Mouse (Mus musculus) intestine, postnatal 0 days (tissue): Measurements from ENCODE around the gene Fam168b. TPM values are rescaled to one million over a fixed set of nuclear protein-coding genes. Genes with fewer than 3 reads are reported as not detected.

Experiments used
- ATAC-seq: fragments of 200-750 bp; cut with Nextera tagmentation; 2 replicates; pipeline ENCODE4 v1.8.0; 2017; ENCODE audit warnings: mild to moderate bottlenecking, moderate TSS enrichment, moderate library complexity
- H3K27ac ChIP-seq: fragments of 300-500 bp; sonication (generic); 2 replicates; pipeline ENCODE4 v1.5.1; 2014; ENCODE audit warnings: mild to moderate bottlenecking, low read depth, low read length, moderate library complexity
- H3K27me3 ChIP-seq: fragments of 300-500 bp; sonication (generic); replicated peaks from 2 replicates; pipeline ENCODE4 v1.6.1; 2014; ENCODE audit warnings: low read length, mixed read lengths; ENCODE audit not compliant: control insufficient read depth, insufficient read depth
- H3K36me3 ChIP-seq: fragments of 300-500 bp; sonication (generic); 2 replicates; pipeline ENCODE4 v1.6.1; 2014; ENCODE audit warnings: mild to moderate bottlenecking, moderate library complexity; ENCODE audit not compliant: control insufficient read depth, insufficient read depth
- H3K4me1 ChIP-seq: fragments of 300-500 bp; sonication (generic); replicated peaks from 2 replicates; pipeline ENCODE4 v1.6.1; 2014; ENCODE audit warnings: antibody characterized with exemption, low read length, mixed read lengths; ENCODE audit not compliant: control insufficient read depth, insufficient read depth
- H3K4me2 ChIP-seq: fragments of 300-500 bp; sonication (generic); replicated peaks from 2 replicates; pipeline ENCODE4 v1.6.1; 2014; ENCODE audit warnings: low read depth, mild to moderate bottlenecking, moderate library complexity
- H3K4me3 ChIP-seq: fragments of 300-500 bp; sonication (generic); 2 replicates; pipeline ENCODE4 v1.5.1; 2014; ENCODE audit warnings: low read depth, low read length
- H3K9ac ChIP-seq: fragments of 300-500 bp; sonication (generic); 2 replicates; pipeline ENCODE4 v1.6.1; 2014; ENCODE audit warnings: mild to moderate bottlenecking, low read depth, low read length
- H3K9me3 ChIP-seq: fragments of 300-500 bp; sonication (generic); 2 replicates; pipeline ENCODE4 v1.6.1; 2016; ENCODE audit warnings: mixed run types; ENCODE audit not compliant: control insufficient read depth
- CTCF ChIP-seq: sonication (generic); IDR thresholded peaks from 2 replicates; pipeline ENCODE4 v1.5.1; 2016; ENCODE audit warnings: low read depth, mild to moderate bottlenecking, control low read depth, antibody characterized with exemption, moderate library complexity
- WGBS: fragments of 180-500 bp; shearing (Covaris S2); extraction: QIAGEN DNeasy Blood & Tissue Kit; methylation state at CpG from one replicate; pipeline ENCODE4 v1.1.7; 2014; 5-methylcytosine and 5-hydroxymethylcytosine counted together
- polyA plus RNA-seq: library from polyadenylated mRNA; unstranded; fragments of >200 nt; fragmentation: Nextera tagmentation; extraction: Ambion mirVana; gene quantifications from 2 replicates; pipeline ENCODE4 v1.2.1, GENCODE M21; 2015

Fam168b gene
- polyA plus RNA-seq, 1 experiment from 2014 or later: 22.4 TPM

- no peak for ATAC-seq
- H3K27ac ChIP-seq: peak overlapping the region; percentile 21; the same call in 1 of the 2 replicates
- no peaks in the 10 kb centered on the region for H3K27me3 ChIP-seq
- peaks cover 3% of the 10 kb centered on the region; the same call in 1 of the 2 replicates for H3K4me1 ChIP-seq
- H3K36me3 ChIP-seq: no peaks in the 10 kb centered on the region; the same call in 1 of the 2 replicates
- no peak overlapping the region for H3K9ac ChIP-seq
- no peak for TF ChIP-seq CTCF
- no peak overlapping the region for H3K4me3 ChIP-seq
- WGBS: 54% methylated on average over 12 of the region's 12 CpGs
- no peaks in the 10 kb centered on the region for H3K9me3 ChIP-seq
- H3K4me2 ChIP-seq: no peak overlapping the region
Measured at GRCm38 (mm10) chr1:34855056-34855739, 12.3 kb upstream of the Fam168b start.

GRCm38 (mm10) chr1:34853786-34854185, 10.9 kb upstream of the Fam168b start:
- WGBS: 80% methylated on average over 2 of the region's 2 CpGs
- Histone ChIP-seq H3K27me3 (no peaks in the 10 kb centered on the region), H3K9ac (no peak overlapping the region), H3K4me2 (no peak overlapping the region), H3K27ac (no peak overlapping the region), H3K9me3 (no peaks in the 10 kb centered on the region), H3K36me3 (no peaks in the 10 kb centered on the region; the same call in 1 of the 2 replicates), H3K4me1 (no peaks in the 10 kb centered on the region; the same call in 1 of the 2 replicates), H3K4me3 (no peak overlapping the region)
- TF ChIP-seq CTCF: no peak
- ATAC-seq: no peak

DNA sequence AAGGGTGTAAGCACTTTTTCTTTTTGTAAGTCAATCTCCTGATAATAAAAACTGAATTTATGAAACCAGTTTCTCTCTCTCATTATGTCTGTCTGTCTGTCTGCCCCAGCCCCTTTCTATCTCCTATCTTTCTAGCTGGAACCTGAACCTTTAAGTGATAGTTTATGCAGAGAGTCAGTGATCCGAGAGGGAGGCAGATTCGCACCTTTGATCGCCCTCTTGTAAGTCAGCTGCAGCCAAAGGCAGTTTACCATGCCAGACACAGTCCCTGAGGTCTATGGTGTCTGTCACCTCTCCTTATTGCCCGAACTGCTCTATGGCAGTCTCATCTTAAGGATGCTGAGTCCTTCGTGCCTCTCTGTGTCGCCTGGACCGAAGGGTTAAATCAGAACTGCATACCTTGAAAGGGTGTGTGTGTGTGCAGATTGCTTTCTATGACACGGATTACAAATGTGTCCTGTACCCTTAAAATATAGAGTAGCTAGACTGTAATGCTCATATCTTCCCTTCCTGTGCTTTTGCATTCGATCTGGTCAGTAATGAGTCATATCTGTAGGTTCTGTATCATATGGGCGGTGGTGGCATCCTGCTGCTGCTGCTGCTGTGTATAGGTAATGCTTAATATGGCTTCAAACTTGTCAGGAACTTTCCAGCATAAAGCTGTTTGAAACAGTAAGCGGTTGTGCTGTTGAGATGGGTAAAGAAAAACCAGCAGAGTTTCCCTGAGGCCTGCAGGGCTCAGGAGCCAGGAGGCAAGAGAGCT, 9.4 kb upstream of the Fam168b start:
- peak overlapping the region; percentile 94 for H3K4me2 ChIP-seq
- no peak for TF ChIP-seq CTCF

GRCm38 (mm10) chr1:34851562-34851961, 8.7 kb upstream of the Fam168b start:
- H3K9me3 ChIP-seq: no peaks in the 10 kb centered on the region
- TF ChIP-seq CTCF: no peak
- no peaks in the 10 kb centered on the region for H3K4me1 ChIP-seq
- H3K4me3 ChIP-seq: peak overlapping the region; percentile 77
- 15% methylated on average over 6 of the region's 6 CpGs for WGBS
- no peaks in the 10 kb centered on the region for H3K36me3 ChIP-seq
- H3K27me3 ChIP-seq: no peaks in the 10 kb centered on the region
- H3K9ac ChIP-seq: peak overlapping the region; percentile 34; the same call in 1 of the 2 replicates
- peak overlapping the region; percentile 97 for H3K27ac ChIP-seq
- peak; percentile 85 for ATAC-seq
- H3K4me2 ChIP-seq: peak overlapping the region; percentile 94

More for the DNA sequence above, 9.4 kb upstream of the Fam168b start:
- Histone ChIP-seq H3K4me3 (peak overlapping the region; percentile 77), H3K9me3 (no peaks in the 10 kb centered on the region), H3K4me1 (no peaks in the 10 kb centered on the region), H3K27me3 (no peaks in the 10 kb centered on the region), H3K36me3 (no peaks in the 10 kb centered on the region), H3K9ac (peak overlapping the region; percentile 1; the same call in 1 of the 2 replicates), H3K27ac (peak overlapping the region; percentile 97)
- ATAC-seq: no peak
- 60% methylated on average over 11 of the region's 11 CpGs for WGBS

DNA sequence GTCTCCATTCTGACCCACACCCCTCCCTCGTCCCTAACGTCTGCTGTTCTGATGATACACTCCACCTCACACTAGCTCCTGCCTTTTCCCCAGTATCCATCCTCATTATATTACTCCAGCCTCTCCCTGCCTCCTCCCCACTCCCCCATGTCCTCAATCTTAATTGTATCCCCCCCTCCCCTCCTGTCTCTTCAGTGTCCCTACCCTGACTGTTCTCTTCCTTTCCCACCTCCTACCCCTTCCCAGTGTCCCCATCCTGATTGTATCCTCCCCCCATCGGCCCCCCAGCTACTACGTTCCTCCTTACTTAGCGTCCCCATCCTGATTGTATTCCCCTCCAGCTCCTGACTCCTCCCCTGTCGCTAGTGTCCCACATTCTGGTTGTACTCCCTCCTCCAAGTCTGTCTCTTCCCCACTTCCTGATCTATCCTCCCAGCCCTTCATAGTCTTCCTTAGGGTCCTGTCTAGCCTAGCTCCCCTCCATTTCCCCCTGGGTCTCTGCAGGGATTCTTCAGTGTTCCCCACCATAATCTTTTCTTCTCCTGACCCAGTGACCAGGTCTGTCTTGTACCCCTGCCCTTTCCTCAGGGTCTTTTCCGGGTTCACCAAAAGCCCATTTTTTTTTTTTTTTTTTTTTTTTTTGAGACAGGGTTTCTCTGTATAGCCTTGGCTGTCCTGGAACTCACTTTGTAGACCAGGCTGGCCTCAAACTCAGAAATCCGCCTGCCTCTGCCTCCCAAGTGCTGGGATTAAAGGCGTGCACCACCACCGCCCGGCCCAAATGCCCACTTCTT, 7.7 kb upstream of the Fam168b start:
- Histone ChIP-seq H3K9me3 (no peaks in the 10 kb centered on the region), H3K4me2 (peak overlapping the region; percentile 94), H3K9ac (peak overlapping the region; percentile 81), H3K4me3 (peak overlapping the region; percentile 77), H3K27ac (peak overlapping the region; percentile 97), H3K36me3 (no peaks in the 10 kb centered on the region), H3K27me3 (no peaks in the 10 kb centered on the region), H3K4me1 (no peaks in the 10 kb centered on the region)
- 31% methylated on average over 10 of the region's 11 CpGs for WGBS
- TF ChIP-seq CTCF: no peak
- peak; percentile 18 for ATAC-seq
